In the genomic region with DNA sequence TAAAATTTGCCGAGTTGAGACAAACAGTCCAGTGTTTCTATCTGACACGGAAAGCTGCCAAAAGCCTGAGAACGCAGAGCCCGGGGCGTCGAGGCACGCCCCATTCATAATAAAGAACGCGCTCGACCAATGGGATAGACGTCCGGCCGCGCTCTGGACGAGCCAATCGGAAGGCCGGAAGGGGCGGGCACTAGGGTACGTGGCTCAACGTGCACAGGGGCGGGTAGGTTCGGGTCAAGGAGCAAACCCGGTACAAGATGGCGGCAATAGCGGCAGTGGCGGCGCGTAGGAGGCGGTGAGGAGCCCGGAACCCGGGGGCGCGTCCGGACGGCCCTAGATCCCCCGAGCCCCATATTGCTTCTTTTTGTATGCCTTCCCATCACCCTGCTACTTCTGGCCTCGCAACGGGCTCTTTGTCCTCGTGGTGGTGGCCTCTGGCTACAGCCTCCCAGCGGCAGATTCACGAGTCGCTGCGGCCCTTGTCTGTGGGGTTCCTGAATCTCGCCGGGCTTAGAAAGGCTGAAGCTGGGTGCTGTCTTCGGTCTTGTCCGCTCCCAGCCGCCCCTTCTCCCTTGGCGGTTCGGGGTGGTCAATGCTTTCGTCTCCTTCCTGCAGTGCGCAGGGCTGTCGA, we compare ENCODE assay signal across 8 mouse cellular contexts. TPM values are rescaled to one million over a fixed set of nuclear protein-coding genes. Genes with fewer than 3 reads are reported as not detected.
DNase-seq lines count a peak whose midpoint lies in the region; ATAC-seq and TF ChIP-seq lines count a peak whose summit lies in the region.

A gene (plus strand): TSS at position 207 of the 631 bp plus-strand sequence.

- no peak for TF ChIP-seq RAD21 in CH12.LX (IDR thresholded peaks at IDR 0.05; ENCODE audit: low read depth, low read length)

- TF ChIP-seq CTCF in CH12.LX (conservative IDR thresholded peaks at IDR 0.05 in 1 of 2, IDR thresholded peaks at IDR 0.05 in 1 of 2; ENCODE audit: low read depth in 2 of 2, low read length in 2 of 2) = no peak
- 0 out of 2 replicates have a peak, but pooled peaks have one; percentile 10 for TF ChIP-seq CTCF in heart, postnatal 0 days (IDR thresholded peaks at IDR 0.05; ENCODE audit: low read depth)
- no peak for TF ChIP-seq CTCF in testis, adult 2 months (IDR thresholded peaks at IDR 0.05; ENCODE audit: control insufficient read depth, insufficient read depth, insufficient replicate concordance, low read depth, low read length)

- TF ChIP-seq POLR2A in CH12.LX (IDR thresholded peaks at IDR 0.05; ENCODE audit: low read depth, low read length) = peak; percentile 88
- peak; percentile 93 for TF ChIP-seq POLR2A in testis, adult 2 months (IDR thresholded peaks at IDR 0.05; ENCODE audit: control insufficient read depth, low read depth, low read length)

- no peak for TF ChIP-seq EP300 in CH12.LX (IDR thresholded peaks at IDR 0.05; ENCODE audit: low read length)
- TF ChIP-seq EP300 in heart, postnatal 0 days (IDR thresholded peaks at IDR 0.05; ENCODE audit: low read depth) = no peak

- H3K4me1 ChIP-seq in CH12.LX (ENCODE audit: control insufficient read depth in 1 of 2, insufficient read depth in 2 of 2) = peaks cover 28 to 68% of the 10 kb centered on the region in 2 experiments
- H3K4me1 ChIP-seq in forebrain, embryonic 12.5 days = peaks cover 43% of the 10 kb centered on the region
- H3K4me1 ChIP-seq in heart, postnatal 0 days (ENCODE audit: control insufficient read depth, insufficient read depth) = peaks cover 16% of the 10 kb centered on the region
- H3K4me1 ChIP-seq in liver, embryonic 16.5 days (ENCODE audit: control insufficient read depth, low read depth, low read length) = peaks cover 33% of the 10 kb centered on the region
- peaks cover 52% of the 10 kb centered on the region for H3K4me1 ChIP-seq in neural tube, embryonic 13.5 days (replicated peaks)
- H3K4me1 ChIP-seq in testis, adult 2 months (ENCODE audit: control insufficient read depth, insufficient read depth, low read length) = peaks cover 14% of the 10 kb centered on the region

- H3K4me2 ChIP-seq in CH12.LX (ENCODE audit: insufficient read depth, low read depth, poor library complexity, severe bottlenecking) = peak within 1 kb of the TSS; percentile 96
- peak within 1 kb of the TSS; percentile 73 for H3K4me2 ChIP-seq in forebrain, embryonic 12.5 days
- H3K4me2 ChIP-seq in heart, postnatal 0 days (ENCODE audit: low read depth, low read length) = peak within 1 kb of the TSS; percentile 82
- H3K4me2 ChIP-seq in liver, embryonic 16.5 days (ENCODE audit: low read depth, low read length) = peak within 1 kb of the TSS; percentile 88
- peak within 1 kb of the TSS; percentile 96 for H3K4me2 ChIP-seq in neural tube, embryonic 13.5 days

- H3K9me3 ChIP-seq in CH12.LX (replicated peaks; ENCODE audit: low read length) = no peaks in the 10 kb centered on the region
- no peaks in the 10 kb centered on the region for H3K9me3 ChIP-seq in forebrain, embryonic 12.5 days
- no peaks in the 10 kb centered on the region for H3K9me3 ChIP-seq in heart, postnatal 0 days (replicated peaks; ENCODE audit: control insufficient read depth, low read length)
- no peaks in the 10 kb centered on the region for H3K9me3 ChIP-seq in liver, embryonic 16.5 days (replicated peaks; ENCODE audit: control insufficient read depth, low read length)
- H3K9me3 ChIP-seq in neural tube, embryonic 13.5 days = no peaks in the 10 kb centered on the region

- H3K79me2 ChIP-seq in CH12.LX (replicated peaks; ENCODE audit: control insufficient read depth, extremely low read depth, insufficient read depth, poor library complexity, severe bottlenecking) = peaks cover 77% of the 10 kb centered on the region

- WGBS in forebrain, embryonic 12.5 days = under 1% methylated on average over 53 of the region's 53 CpGs
- under 1% methylated on average over 53 of the region's 53 CpGs for WGBS in heart, postnatal 0 days
- under 1% methylated on average over 53 of the region's 53 CpGs for WGBS in liver, embryonic 16.5 days (ENCODE audit: insufficient replicate concordance)
- under 1% methylated on average over 53 of the region's 53 CpGs for WGBS in neural tube, embryonic 13.5 days

- peak within 1 kb of the TSS; percentile 82 to 99 (median 99) for H3K4me3 ChIP-seq in CH12.LX (replicated peaks in 1 of 3; ENCODE audit: low read depth in 2 of 3, low read length in 2 of 3, poor library complexity in 1 of 3)
- H3K4me3 ChIP-seq in forebrain, embryonic 12.5 days (replicated peaks) = peak within 1 kb of the TSS; percentile 94
- peak within 1 kb of the TSS; percentile 89 for H3K4me3 ChIP-seq in heart, postnatal 0 days (ENCODE audit: low read depth, low read length)
- H3K4me3 ChIP-seq in liver, embryonic 16.5 days (ENCODE audit: low read depth, low read length) = peak within 1 kb of the TSS; percentile 95
- H3K4me3 ChIP-seq in neural tube, embryonic 13.5 days = peak within 1 kb of the TSS; percentile 98
- H3K4me3 ChIP-seq in testis, adult 2 months (ENCODE audit: control insufficient read depth, low read depth, low read length) = peak within 1 kb of the TSS; percentile 92

- in situ Hi-C loops in CH12.LX (cut with MboI; ENCODE audit: low pct_ligation_motif_present, low pct_unique_long_range_greater_than_20kb, low sequenced_read_pairs) = loop anchor here (5.0 kb wide), 1 partner anchor 39 kb away; no protein-coding TSS in a partner anchor

- peak within 1 kb of the TSS; percentile 90 for H3K27ac ChIP-seq in CH12.LX (ENCODE audit: insufficient read depth, low read depth)
- peak within 1 kb of the TSS; percentile 89 for H3K27ac ChIP-seq in forebrain, embryonic 12.5 days
- H3K27ac ChIP-seq in heart, postnatal 0 days (ENCODE audit: low read depth) = peak within 1 kb of the TSS; percentile 91
- peak within 1 kb of the TSS; percentile 92 for H3K27ac ChIP-seq in liver, embryonic 16.5 days (ENCODE audit: low read length)
- H3K27ac ChIP-seq in neural tube, embryonic 13.5 days (replicated peaks) = peak within 1 kb of the TSS; percentile 90
- H3K27ac ChIP-seq in testis, adult 2 months (ENCODE audit: control insufficient read depth, insufficient read depth, low read depth, low read length) = peak within 1 kb of the TSS; percentile 80

- peak; percentile 96 for DNase-seq in CH12.LX (ENCODE audit: extremely low read depth)
- peak; percentile 96 for DNase-seq in c-Kit-positive CD71-positive TER-119-negative erythroid progenitor cells, embryonic 14.5 days (ENCODE audit: low read depth)
- peak; percentile 97 for DNase-seq in heart, postnatal 0 days (ENCODE audit: low spot score)
- DNase-seq in kidney, postnatal 4 days = peak; percentile 95 to 98

- dilution Hi-C loops in CH12.LX (cut with MboI; ENCODE audit: extremely low pct_ligation_motif_present, extremely low pct_unique_long_range_greater_than_20kb, low sequenced_read_pairs) = no loop called here

- no peaks in the 10 kb centered on the region for H3K27me3 ChIP-seq in CH12.LX (replicated peaks)
- no peaks in the 10 kb centered on the region for H3K27me3 ChIP-seq in forebrain, embryonic 12.5 days
- H3K27me3 ChIP-seq in heart, postnatal 0 days (ENCODE audit: control insufficient read depth, insufficient read depth, low read length) = no peaks in the 10 kb centered on the region
- no peaks in the 10 kb centered on the region for H3K27me3 ChIP-seq in liver, embryonic 16.5 days (ENCODE audit: control insufficient read depth, insufficient read depth, low read depth, low read length)
- no peaks in the 10 kb centered on the region for H3K27me3 ChIP-seq in neural tube, embryonic 13.5 days
- no peaks in the 10 kb centered on the region for H3K27me3 ChIP-seq in testis, adult 2 months (ENCODE audit: control insufficient read depth, insufficient read depth, low read length)

- H3K36me3 ChIP-seq in CH12.LX (replicated peaks in 1 of 2; ENCODE audit: control insufficient read depth in 1 of 2, insufficient read depth in 1 of 2, low read length in 1 of 2) = peaks cover 26 to 43% of the 10 kb centered on the region in 2 experiments
- peaks cover 43% of the 10 kb centered on the region for H3K36me3 ChIP-seq in forebrain, embryonic 12.5 days (replicated peaks)
- peaks cover 21% of the 10 kb centered on the region for H3K36me3 ChIP-seq in heart, postnatal 0 days (replicated peaks; ENCODE audit: control insufficient read depth, insufficient read depth, low read length)
- H3K36me3 ChIP-seq in liver, embryonic 16.5 days (ENCODE audit: control insufficient read depth, insufficient read depth) = peaks cover 15% of the 10 kb centered on the region
- H3K36me3 ChIP-seq in neural tube, embryonic 13.5 days = peaks cover 31% of the 10 kb centered on the region
- H3K36me3 ChIP-seq in testis, adult 2 months (ENCODE audit: control insufficient read depth, insufficient read depth, low read length) = peaks cover 2% of the 10 kb centered on the region

- H3K9ac ChIP-seq in CH12.LX (ENCODE audit: insufficient read depth, low read depth) = peak within 1 kb of the TSS; percentile 85
- peak within 1 kb of the TSS; percentile 95 for H3K9ac ChIP-seq in forebrain, embryonic 12.5 days
- H3K9ac ChIP-seq in heart, postnatal 0 days (replicated peaks; ENCODE audit: low read depth, low read length) = peak within 1 kb of the TSS; percentile 93
- H3K9ac ChIP-seq in liver, embryonic 16.5 days (ENCODE audit: low read depth, low read length) = peak within 1 kb of the TSS; percentile 98
- peak within 1 kb of the TSS; percentile 95 for H3K9ac ChIP-seq in neural tube, embryonic 13.5 days

- peak; percentile 99 for ATAC-seq in forebrain, embryonic 12.5 days (ENCODE audit: low FRiP score)
- peak; percentile 99 for ATAC-seq in heart, postnatal 0 days (ENCODE audit: insufficient read depth, low read depth)
- peak; percentile 100 for ATAC-seq in liver, embryonic 16.5 days (ENCODE audit: low read depth)
- ATAC-seq in neural tube, embryonic 13.5 days (ENCODE audit: low read depth) = peak; percentile 98

TF ChIP-seq in CH12.LX, 34 proteins besides CTCF, POLR2A, EP300 and RAD21 (continues in another document):
- TF ChIP-seq BHLHE40 (IDR thresholded peaks at IDR 0.05; ENCODE audit: low read depth, low read length) = no peak; the same call in 1 of the 2 replicates
- 0 out of 2 replicates have a peak, but pooled peaks have one; percentile 40 for TF ChIP-seq MAZ (IDR thresholded peaks at IDR 0.05; ENCODE audit: low read depth, low read length)
- no peak; the same call in 1 of the 2 replicates for TF ChIP-seq GABPA (IDR thresholded peaks at IDR 0.05; ENCODE audit: insufficient replicate concordance, low read depth, low read length)
- TF ChIP-seq MYC (IDR thresholded peaks at IDR 0.05; ENCODE audit: low read depth, low read length) = no peak; the same call in 1 of the 2 replicates

RNA-seq across cellular contexts. Expression of the gene that starts here (rescaled TPM):
- total RNA-seq in CH12.LX (2012; rRNA removed) (165 and 169 TPM in 2 replicates), CH12.LX (2014; rRNA removed) (85.7 and 97.0 TPM in 2 replicates)
- 139 and 143 TPM in 2 replicates for polyA plus RNA-seq in CH12.LX (2012; ENCODE audit: insufficient read length, low read depth)
- 106 and 113 TPM in 2 replicates for polyA plus RNA-seq in forebrain, embryonic 12.5 days (2016; fragmentation: Nextera tagmentation; extraction: Ambion mirVana)
- 56.3 and 65.5 TPM in 2 replicates for total RNA-seq in heart, postnatal 0 days (2014; rRNA removed; ENCODE audit: low replicate concordance)
- polyA plus RNA-seq in heart, postnatal 0 days (2015; fragmentation: Nextera tagmentation; extraction: Ambion mirVana) = 25.6 and 26.4 TPM in 2 replicates
- polyA plus RNA-seq in liver, embryonic 16.5 days (2015; fragmentation: Nextera tagmentation; extraction: Ambion mirVana) = 50.3 and 50.8 TPM in 2 replicates
- polyA plus RNA-seq in neural tube, embryonic 13.5 days (2015; fragmentation: Nextera tagmentation; extraction: Ambion mirVana) = 89.4 and 101 TPM in 2 replicates
- polyA plus RNA-seq in testis, adult 2 months (2012; rRNA removed) = 49.9 and 57.0 TPM in 2 replicates

Comparison
In these comparisons a context has a peak if more than half of its experiments do, and no peak if none do; other contexts are left out.
1. Peak in every context shown above with its lines: DNase-seq, ATAC-seq, H3K4me3 ChIP-seq and H3K27ac ChIP-seq.